Mouse (Mus musculus) kidney, postnatal 0 days (tissue): ENCODE measurements around the gene Taar7f. TPM values are rescaled to one million over a fixed set of nuclear protein-coding genes. Genes with fewer than 3 reads are reported as not detected.

Experiments
- ATAC-seq: fragments of 200-750 bp; cut with Nextera tagmentation; replicated peaks from 2 replicates; pipeline ENCODE4 v1.8.0; 2017; ENCODE audit warnings: low read depth, moderate number of reproducible peaks, moderate TSS enrichment, moderate library complexity; ENCODE audit not compliant: low FRiP score
- DNase-seq: peaks from one replicate; pipeline ENCODE4 v3.0.0-alpha.2; 2016; ENCODE audit warnings: low spot score
- H3K27ac ChIP-seq: fragments of 300-500 bp; sonication (generic); 2 replicates; pipeline ENCODE4 v1.5.1; 2014; ENCODE audit warnings: mild to moderate bottlenecking
- H3K27me3 ChIP-seq: fragments of 300-500 bp; sonication (generic); 2 replicates; pipeline ENCODE4 v1.6.1; 2014; ENCODE audit warnings: low read length, mixed read lengths; ENCODE audit not compliant: insufficient read depth
- H3K36me3 ChIP-seq: fragments of 300-500 bp; sonication (generic); 2 replicates; pipeline ENCODE4 v1.6.1; 2014; ENCODE audit warnings: low read length, mixed read lengths; ENCODE audit not compliant: insufficient read depth
- H3K4me1 ChIP-seq: fragments of 300-500 bp; sonication (generic); replicated peaks from 2 replicates; pipeline ENCODE4 v1.6.1; 2014; ENCODE audit warnings: antibody characterized with exemption, low read length, mixed read lengths; ENCODE audit not compliant: insufficient read depth
- H3K4me2 ChIP-seq: fragments of 300-500 bp; sonication (generic); 2 replicates; pipeline ENCODE4 v1.6.1; 2014; ENCODE audit warnings: mild to moderate bottlenecking, low read length, moderate library complexity, mixed read lengths
- H3K4me3 ChIP-seq: fragments of 300-500 bp; sonication (generic); replicated peaks from 2 replicates; pipeline ENCODE4 v1.5.1; 2014; ENCODE audit warnings: low read depth, low read length
- H3K9ac ChIP-seq: fragments of 300-500 bp; sonication (generic); 2 replicates; pipeline ENCODE4 v1.6.1; 2014; ENCODE audit warnings: low read depth, low read length
- H3K9me3 ChIP-seq: fragments of 300-500 bp; sonication (generic); replicated peaks from 2 replicates; pipeline ENCODE4 v1.6.1; 2016; ENCODE audit warnings: low read length, inconsistent platforms, mixed read lengths
- CTCF ChIP-seq: IDR thresholded peaks from 2 replicates; pipeline ENCODE4 v1.5.1; 2016; ENCODE audit warnings: antibody characterized with exemption, low read depth, mild to moderate bottlenecking, moderate library complexity
- WGBS: fragments of 180-500 bp; shearing (Covaris S2); extraction: QIAGEN DNeasy Blood & Tissue Kit; methylation state at CpG from one replicate; pipeline ENCODE4 v1.1.7; 2014; 5-methylcytosine and 5-hydroxymethylcytosine counted together
- polyA plus RNA-seq: library from polyadenylated mRNA; unstranded; fragments of >200 nt; fragmentation: Nextera tagmentation; extraction: Ambion mirVana; gene quantifications from 2 replicates; pipeline ENCODE4 v1.2.1, GENCODE M21; 2015

The Taar7f gene
- polyA plus RNA-seq: not detected in 2 replicates

DNA sequence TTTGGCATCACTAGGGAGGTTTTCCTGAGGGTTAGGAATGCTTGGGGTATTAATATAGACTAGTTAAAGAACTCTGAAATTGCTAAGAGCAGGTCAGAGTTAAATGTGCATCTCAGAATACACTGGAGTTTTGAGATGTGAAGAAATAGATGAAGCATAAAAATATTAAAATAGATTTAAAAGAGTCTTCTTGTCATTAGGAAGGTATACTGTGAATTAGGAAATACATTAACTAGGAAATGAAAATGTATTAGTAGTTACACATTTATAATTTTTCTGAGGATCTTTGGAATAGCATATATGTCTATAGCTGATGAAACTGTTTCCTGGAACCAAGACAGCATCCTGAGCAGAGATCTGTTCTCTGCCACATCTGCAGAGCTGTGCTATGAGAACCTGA is at the start of gene Taar7f:
Gene Taar7f, plus strand, starts transcription at position 301 of the 400 bp plus-strand sequence.
- Histone ChIP-seq H3K27ac (no peak within 1 kb of the TSS), H3K4me2 (no peak within 1 kb of the TSS), H3K9me3 (no peaks in the 10 kb centered on the region), H3K9ac (no peak within 1 kb of the TSS), H3K4me1 (no peaks in the 10 kb centered on the region), H3K27me3 (no peaks in the 10 kb centered on the region), H3K4me3 (no peak within 1 kb of the TSS), H3K36me3 (no peaks in the 10 kb centered on the region)
- ATAC-seq (no peak), DNase-seq (no peak)
- TF ChIP-seq CTCF: no peak

DNA sequence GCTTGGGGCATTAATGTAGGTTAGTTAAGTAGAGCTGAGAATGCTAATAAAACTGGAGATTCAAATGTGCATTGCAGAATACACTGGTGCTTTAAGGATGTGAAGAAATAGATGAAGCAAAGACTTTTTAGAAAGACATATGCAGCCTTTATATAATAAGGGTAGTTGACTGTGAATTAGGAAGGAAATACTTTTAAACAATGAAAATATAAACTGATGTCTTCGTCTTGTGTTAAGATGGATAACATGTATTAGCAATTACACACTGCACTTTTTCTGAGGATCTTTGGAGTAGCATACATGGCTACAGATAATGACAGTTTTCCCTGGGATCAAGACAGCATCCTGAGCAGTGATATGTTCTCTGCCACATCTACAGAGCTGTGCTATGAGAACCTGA is 49.7 kb upstream of the Taar7f start, which contains the start of gene Taar7b:
Gene Taar7b, plus strand, starts transcription at position 301 of the 400 bp plus-strand sequence.
- DNase-seq (no peak), ATAC-seq (no peak)
- Histone ChIP-seq H3K9me3 (no peaks in the 10 kb centered on the region), H3K36me3 (no peaks in the 10 kb centered on the region), H3K9ac (no peak within 1 kb of the TSS), H3K4me1 (no peaks in the 10 kb centered on the region), H3K27me3 (no peaks in the 10 kb centered on the region), H3K27ac (no peak within 1 kb of the TSS), H3K4me2 (no peak within 1 kb of the TSS), H3K4me3 (no peak within 1 kb of the TSS)
- 94% methylated on average over 1 of the region's 1 CpGs for WGBS
- TF ChIP-seq CTCF: no peak

DNA sequence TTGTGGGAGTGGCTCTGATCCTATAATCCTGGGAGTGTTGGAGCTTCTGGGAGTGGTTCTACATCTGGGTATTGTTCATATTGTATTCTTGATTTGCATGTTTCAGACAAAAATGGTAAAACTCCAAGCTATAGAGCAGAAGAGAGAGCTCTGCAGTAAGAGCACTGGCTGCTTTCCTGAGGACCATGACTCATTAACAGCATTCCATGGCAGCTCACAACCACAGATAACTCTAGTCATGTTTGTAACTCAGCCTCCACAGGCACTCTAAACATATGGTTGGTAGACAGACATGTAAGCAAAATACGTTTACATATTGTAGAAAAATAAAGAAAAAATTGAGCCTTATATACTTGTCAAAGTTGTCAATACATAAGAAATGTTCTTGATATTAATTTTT is 42.9 kb upstream of the Taar7f start:
- TF ChIP-seq CTCF: no peak
- ATAC-seq: no peak
- 70% methylated on average over 1 of the region's 1 CpGs for WGBS

DNA sequence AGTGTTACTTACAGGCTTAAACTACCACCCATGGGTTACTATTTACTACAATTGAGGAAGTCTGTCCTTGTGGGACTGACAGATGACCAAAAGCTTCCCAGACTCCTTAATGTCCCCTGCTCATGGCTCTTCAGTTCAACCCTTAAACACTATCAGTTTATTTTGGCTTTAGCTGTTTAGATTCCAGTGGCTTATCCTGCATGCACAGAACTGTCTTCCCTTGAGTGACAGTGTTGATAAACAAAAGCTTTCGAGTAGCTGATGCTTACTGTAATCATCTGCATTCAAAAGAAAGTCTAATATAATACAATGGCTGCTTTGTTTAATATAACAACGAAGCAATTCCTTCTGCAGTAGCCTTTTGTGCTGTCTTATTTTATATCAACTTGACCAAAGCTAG is 42.3 kb upstream of the Taar7f start:
- H3K4me3 ChIP-seq: no peak overlapping the region
- no peaks in the 10 kb centered on the region for H3K4me1 ChIP-seq
- TF ChIP-seq CTCF: no peak
- no peak for ATAC-seq
- no peak overlapping the region for H3K27ac ChIP-seq
- WGBS: 56% methylated on average over 2 of the region's 2 CpGs
- no peaks in the 10 kb centered on the region for H3K36me3 ChIP-seq
- no peaks in the 10 kb centered on the region for H3K27me3 ChIP-seq
- H3K9ac ChIP-seq: no peak overlapping the region
- no peak overlapping the region for H3K4me2 ChIP-seq
- H3K9me3 ChIP-seq: no peaks in the 10 kb centered on the region
- no peak for DNase-seq

More for the DNA sequence above, 42.9 kb upstream of the Taar7f start:
- Histone ChIP-seq H3K27me3 (no peaks in the 10 kb centered on the region), H3K4me1 (no peaks in the 10 kb centered on the region), H3K4me2 (no peak overlapping the region), H3K9ac (no peak overlapping the region), H3K9me3 (no peaks in the 10 kb centered on the region), H3K4me3 (no peak overlapping the region), H3K27ac (no peak overlapping the region), H3K36me3 (no peaks in the 10 kb centered on the region)
- DNase-seq: no peak

DNA sequence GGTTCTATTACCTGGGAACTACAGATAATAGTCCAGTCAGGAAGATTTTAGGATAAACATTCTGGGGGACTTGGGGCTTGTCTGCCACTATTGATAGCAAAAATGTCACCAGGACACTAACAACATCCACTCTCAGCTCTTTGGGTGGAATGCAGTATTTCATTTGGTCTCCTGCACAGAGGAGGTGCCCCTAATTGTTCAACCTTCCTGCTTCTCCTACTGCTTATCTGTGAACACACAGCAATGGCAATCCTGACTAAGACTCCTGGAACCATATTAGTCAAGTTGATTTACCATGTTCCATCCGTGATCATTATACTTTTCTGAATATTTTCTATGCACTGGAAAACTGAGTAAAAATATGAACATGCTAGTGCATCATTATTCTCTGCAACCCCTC is 41.2 kb upstream of the Taar7f start:
- Histone ChIP-seq H3K27me3 (no peaks in the 10 kb centered on the region), H3K4me3 (no peak overlapping the region), H3K27ac (no peak overlapping the region), H3K4me1 (no peaks in the 10 kb centered on the region), H3K9me3 (no peaks in the 10 kb centered on the region), H3K36me3 (no peaks in the 10 kb centered on the region), H3K9ac (no peak overlapping the region), H3K4me2 (no peak overlapping the region)
- no peak for TF ChIP-seq CTCF
- ATAC-seq (no peak), DNase-seq (no peak)
- WGBS: 89% methylated on average over 1 of the region's 1 CpGs

DNA sequence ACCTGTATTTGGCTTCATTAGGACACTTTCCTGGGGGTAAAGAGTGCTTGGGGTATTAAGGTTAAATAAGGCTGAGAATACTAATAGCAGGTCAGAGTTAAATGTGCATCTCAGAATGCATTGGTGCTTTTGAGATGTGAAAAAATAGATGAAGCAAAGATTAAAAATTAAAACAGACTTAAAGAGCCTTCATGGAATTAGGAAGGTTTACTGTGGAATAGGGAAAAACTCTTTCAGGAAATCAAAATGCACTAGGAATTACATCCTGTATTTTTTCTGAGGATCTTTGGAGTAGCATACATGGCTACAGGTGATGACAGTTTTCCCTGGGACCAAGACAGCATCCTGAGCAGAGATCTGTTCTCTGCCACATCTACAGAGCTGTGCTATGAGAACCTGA is 22.4 kb upstream of the Taar7f start, which contains the start of gene Taar7d:
Gene Taar7d, plus strand, starts transcription at position 301 of the 400 bp plus-strand sequence.
- TF ChIP-seq CTCF: no peak
- Histone ChIP-seq H3K27me3 (no peaks in the 10 kb centered on the region), H3K4me2 (no peak within 1 kb of the TSS), H3K9me3 (no peaks in the 10 kb centered on the region), H3K9ac (no peak within 1 kb of the TSS), H3K4me1 (no peaks in the 10 kb centered on the region), H3K27ac (no peak within 1 kb of the TSS), H3K4me3 (no peak within 1 kb of the TSS), H3K36me3 (no peaks in the 10 kb centered on the region)
- ATAC-seq (no peak), DNase-seq (no peak)

DNA sequence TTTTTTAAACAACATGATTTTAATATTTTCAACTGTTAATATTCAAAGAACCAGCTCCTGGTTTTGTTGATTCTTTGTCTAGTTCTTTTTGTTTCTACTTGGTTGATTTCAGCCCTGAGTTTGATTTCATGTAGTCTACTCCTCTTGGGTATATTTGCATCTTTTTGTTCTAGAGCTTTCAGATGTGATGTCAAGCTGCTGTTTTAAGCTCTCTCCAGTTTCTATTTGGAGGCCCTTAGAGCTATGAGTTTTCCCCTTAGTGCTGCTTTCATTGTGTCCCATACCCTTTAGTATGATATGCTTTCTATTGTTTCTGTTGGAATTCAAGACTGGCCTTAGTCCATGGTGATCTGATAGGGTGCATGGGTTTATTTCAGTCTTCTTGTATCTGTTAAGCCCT is 18.0 kb upstream of the Taar7f start:
- ATAC-seq: no peak
- Histone ChIP-seq H3K4me3 (no peak overlapping the region), H3K36me3 (no peaks in the 10 kb centered on the region), H3K9ac (no peak overlapping the region), H3K27ac (no peak overlapping the region), H3K4me1 (no peaks in the 10 kb centered on the region), H3K9me3 (no peaks in the 10 kb centered on the region), H3K4me2 (no peak overlapping the region), H3K27me3 (no peaks in the 10 kb centered on the region)
- no peak for TF ChIP-seq CTCF
- DNase-seq: no peak
